Mouse (Mus musculus): ENCODE results near the gene Foxo6. TPM values are rescaled to one million over a fixed set of nuclear protein-coding genes. Genes with fewer than 3 reads are reported as not detected.

The Foxo6 gene
- polyA plus RNA-seq, 1 experiment from 2014 or later = 1.1 TPM

- H3K36me3 ChIP-seq (replicated peaks) = no peaks in the 10 kb centered on the region
- no peak overlapping the region for H3K4me2 ChIP-seq
- H3K9ac ChIP-seq = no peak overlapping the region
- WGBS = 60% methylated on average over 3 of the region's 3 CpGs
- peaks cover 11% of the 10 kb centered on the region; the same call in 1 of the 2 replicates for H3K27me3 ChIP-seq
- no peak overlapping the region for H3K4me3 ChIP-seq (replicated peaks)
- no peak overlapping the region for H3K27ac ChIP-seq
- no peak for ATAC-seq (ENCODE audit: low FRiP score)
- H3K4me1 ChIP-seq = no peaks in the 10 kb centered on the region
- H3K9me3 ChIP-seq = peaks cover 3% of the 10 kb centered on the region; the same call in 1 of the 2 replicates
Observed at GRCm38 (mm10) chr4:120314571-120314970, 27.4 kb upstream of the Foxo6 start.

- H3K36me3 ChIP-seq (replicated peaks) = no peaks in the 10 kb centered on the region
- peaks cover 11% of the 10 kb centered on the region; the same call in 1 of the 2 replicates for H3K27me3 ChIP-seq
- H3K4me2 ChIP-seq = no peak overlapping the region
- ATAC-seq (ENCODE audit: low FRiP score) = no peak
- H3K9me3 ChIP-seq = peaks cover 3% of the 10 kb centered on the region; the same call in 1 of the 2 replicates
- 83% methylated on average over 5 of the region's 5 CpGs for WGBS
- no peak overlapping the region for H3K27ac ChIP-seq
- H3K9ac ChIP-seq = no peak overlapping the region
- no peaks in the 10 kb centered on the region for H3K4me1 ChIP-seq
- no peak overlapping the region for H3K4me3 ChIP-seq (replicated peaks)
Observed at GRCm38 (mm10) chr4:120313309-120313708, 26.2 kb upstream of the Foxo6 start.

GRCm38 (mm10) chr4:120304580-120304979, 17.4 kb upstream of the Foxo6 start:
- Histone ChIP-seq H3K9me3 (no peaks in the 10 kb centered on the region), H3K9ac (no peak overlapping the region), H3K27ac (no peak overlapping the region), H3K27me3 (peaks cover 55% of the 10 kb centered on the region), H3K4me2 (no peak overlapping the region), H3K4me3 (replicated peaks) (no peak overlapping the region), H3K36me3 (replicated peaks) (no peaks in the 10 kb centered on the region), H3K4me1 (peaks cover 14% of the 10 kb centered on the region; the same call in 1 of the 2 replicates)
- WGBS = 8% methylated on average over 9 of the region's 9 CpGs
- ATAC-seq (ENCODE audit: low FRiP score) = peak; percentile 77; the same call in 1 of the 2 replicates

GRCm38 (mm10) chr4:120299287-120299686, 12.1 kb upstream of the Foxo6 start:
- Histone ChIP-seq H3K36me3 (replicated peaks) (no peaks in the 10 kb centered on the region), H3K27me3 (peaks cover 40% of the 10 kb centered on the region), H3K4me3 (replicated peaks) (no peak overlapping the region), H3K27ac (no peak overlapping the region), H3K4me2 (no peak overlapping the region), H3K9ac (no peak overlapping the region), H3K9me3 (no peaks in the 10 kb centered on the region), H3K4me1 (peaks cover 5% of the 10 kb centered on the region; the same call in 1 of the 2 replicates)
- no peak for ATAC-seq (ENCODE audit: low FRiP score)
- 55% methylated on average over 7 of the region's 7 CpGs for WGBS

- H3K9me3 ChIP-seq = no peaks in the 10 kb centered on the region
- H3K36me3 ChIP-seq (replicated peaks) = no peaks in the 10 kb centered on the region
- no peak for ATAC-seq (ENCODE audit: low FRiP score)
- H3K4me1 ChIP-seq = peaks cover 26% of the 10 kb centered on the region
- H3K27me3 ChIP-seq = peaks cover 34% of the 10 kb centered on the region
- no peak overlapping the region for H3K27ac ChIP-seq
- H3K9ac ChIP-seq = no peak overlapping the region
- H3K4me2 ChIP-seq = no peak overlapping the region
- no peak overlapping the region for H3K4me3 ChIP-seq (replicated peaks)
- WGBS = 77% methylated on average over 11 of the region's 11 CpGs
Observed at GRCm38 (mm10) chr4:120291106-120291822, 4.1 kb upstream of the Foxo6 start.

- ATAC-seq (ENCODE audit: low FRiP score) = no peak
- WGBS = 63% methylated on average over 5 of the region's 5 CpGs
Observed at GRCm38 (mm10) chr4:120290486-120290885, 3.3 kb upstream of the Foxo6 start.

GRCm38 (mm10) chr4:120289181-120289965, 2.2 kb upstream of the Foxo6 start:
- H3K4me3 ChIP-seq (replicated peaks) = no peak overlapping the region
- WGBS = 60% methylated on average over 3 of the region's 3 CpGs
- H3K27me3 ChIP-seq = peaks cover 53% of the 10 kb centered on the region

More at GRCm38 (mm10) chr4:120290486-120290885, 3.3 kb upstream of the Foxo6 start:
- Histone ChIP-seq H3K27me3 (peaks cover 42% of the 10 kb centered on the region), H3K27ac (no peak overlapping the region), H3K4me1 (peaks cover 33% of the 10 kb centered on the region), H3K36me3 (replicated peaks) (no peaks in the 10 kb centered on the region), H3K4me3 (replicated peaks) (no peak overlapping the region), H3K9me3 (no peaks in the 10 kb centered on the region), H3K4me2 (no peak overlapping the region), H3K9ac (no peak overlapping the region)

GRCm38 (mm10) chr4:120286761-120287241, 348 bp downstream of the Foxo6 start:
- Histone ChIP-seq H3K4me1 (peaks cover 69% of the 10 kb centered on the region), H3K9me3 (no peaks in the 10 kb centered on the region), H3K4me3 (replicated peaks) (peak overlapping the region; percentile 75), H3K27me3 (peaks cover 76% of the 10 kb centered on the region), H3K9ac (peak overlapping the region; percentile 88), H3K36me3 (replicated peaks) (no peaks in the 10 kb centered on the region), H3K4me2 (peak overlapping the region; percentile 98), H3K27ac (peak overlapping the region; percentile 78)
- ATAC-seq (ENCODE audit: low FRiP score) = no peak
- WGBS = under 1% methylated on average over 53 of the region's 53 CpGs

More at GRCm38 (mm10) chr4:120289181-120289965, 2.2 kb upstream of the Foxo6 start:
- peaks cover 45% of the 10 kb centered on the region for H3K4me1 ChIP-seq
- no peak for ATAC-seq (ENCODE audit: low FRiP score)
- no peaks in the 10 kb centered on the region for H3K9me3 ChIP-seq
- no peak overlapping the region for H3K27ac ChIP-seq
- H3K36me3 ChIP-seq (replicated peaks) = no peaks in the 10 kb centered on the region
- no peak overlapping the region for H3K4me2 ChIP-seq
- no peak overlapping the region for H3K9ac ChIP-seq

- peak overlapping the region; percentile 75 for H3K4me3 ChIP-seq (replicated peaks)
- 82% methylated on average over 1 of the region's 1 CpGs for WGBS
- H3K9ac ChIP-seq = peak overlapping the region; percentile 88
- no peak for ATAC-seq (ENCODE audit: low FRiP score)
- peaks cover 80% of the 10 kb centered on the region for H3K4me1 ChIP-seq
- H3K4me2 ChIP-seq = peak overlapping the region; percentile 98
- H3K27me3 ChIP-seq = peaks cover 87% of the 10 kb centered on the region
- no peak overlapping the region for H3K27ac ChIP-seq
- no peaks in the 10 kb centered on the region for H3K9me3 ChIP-seq
- no peaks in the 10 kb centered on the region for H3K36me3 ChIP-seq (replicated peaks)
Observed at GRCm38 (mm10) chr4:120285730-120286129, 1.4 kb downstream of the Foxo6 start.

- H3K4me3 ChIP-seq (replicated peaks) = peak overlapping the region; percentile 75
- 74% methylated on average over 3 of the region's 3 CpGs for WGBS
- H3K4me2 ChIP-seq = peak overlapping the region; percentile 98
- H3K27me3 ChIP-seq = peaks cover 87% of the 10 kb centered on the region
- H3K9ac ChIP-seq = peak overlapping the region; percentile 38
- no peaks in the 10 kb centered on the region for H3K36me3 ChIP-seq (replicated peaks)
- no peak overlapping the region for H3K27ac ChIP-seq
- no peaks in the 10 kb centered on the region for H3K9me3 ChIP-seq
- H3K4me1 ChIP-seq = peaks cover 79% of the 10 kb centered on the region
- no peak for ATAC-seq (ENCODE audit: low FRiP score)
Observed at GRCm38 (mm10) chr4:120285223-120285622, 1.9 kb downstream of the Foxo6 start.

GRCm38 (mm10) chr4:120284187-120284586, 3.0 kb downstream of the Foxo6 start:
- ATAC-seq (ENCODE audit: low FRiP score) = no peak
- peak overlapping the region; percentile 98 for H3K4me2 ChIP-seq
- H3K9me3 ChIP-seq = no peaks in the 10 kb centered on the region
- WGBS = 74% methylated on average over 1 of the region's 1 CpGs
- H3K27ac ChIP-seq = no peak overlapping the region
- no peak overlapping the region for H3K9ac ChIP-seq
- peaks cover 85% of the 10 kb centered on the region for H3K27me3 ChIP-seq
- no peaks in the 10 kb centered on the region for H3K36me3 ChIP-seq (replicated peaks)
- peak overlapping the region; percentile 75; the same call in 1 of the 2 replicates for H3K4me3 ChIP-seq (replicated peaks)
- H3K4me1 ChIP-seq = peaks cover 77% of the 10 kb centered on the region

- H3K9ac ChIP-seq = peak overlapping the region; percentile 61
- peaks cover 84% of the 10 kb centered on the region for H3K27me3 ChIP-seq
- H3K4me2 ChIP-seq = peak overlapping the region; percentile 98
- peak overlapping the region; percentile 50 for H3K4me3 ChIP-seq (replicated peaks)
- H3K36me3 ChIP-seq (replicated peaks) = no peaks in the 10 kb centered on the region
- H3K27ac ChIP-seq = peak overlapping the region; percentile 86
- ATAC-seq (ENCODE audit: low FRiP score) = peak; percentile 66
- H3K4me1 ChIP-seq = peaks cover 73% of the 10 kb centered on the region
- H3K9me3 ChIP-seq = no peaks in the 10 kb centered on the region
- WGBS = 0% methylated on average over 5 of the region's 6 CpGs
Observed at GRCm38 (mm10) chr4:120283141-120283540, 4.0 kb downstream of the Foxo6 start.
